Mouse (Mus musculus) midbrain, embryonic 10.5 days (tissue): ENCODE measurements around the gene Phtf1. TPM values are rescaled to one million over a fixed set of nuclear protein-coding genes. Genes with fewer than 3 reads are reported as not detected.

Experiments used
- DNase-seq: peaks from one replicate; pipeline ENCODE4 v3.0.0-alpha.2; 2017; ENCODE audit warnings: low spot score
- H3K27ac ChIP-seq: fragments of 300-500 bp; sonication (generic); replicated peaks from 2 replicates; pipeline ENCODE4 v1.5.1; 2016; ENCODE audit warnings: mild to moderate bottlenecking
- H3K27me3 ChIP-seq: fragments of 300-500 bp; sonication (generic); 2 replicates; pipeline ENCODE4 v1.6.1; 2016; ENCODE audit warnings: low read depth, mild to moderate bottlenecking; ENCODE audit not compliant: poor library complexity, severe bottlenecking
- H3K36me3 ChIP-seq: fragments of 300-500 bp; sonication (generic); 2 replicates; pipeline ENCODE4 v1.6.1; 2016; ENCODE audit warnings: mild to moderate bottlenecking, moderate library complexity
- H3K4me1 ChIP-seq: fragments of 300-500 bp; sonication (generic); 2 replicates; pipeline ENCODE4 v1.6.1; 2016
- H3K4me3 ChIP-seq: fragments of 300-500 bp; sonication (generic); 2 replicates; pipeline ENCODE4 v1.5.1; 2016; ENCODE audit warnings: mild to moderate bottlenecking, moderate library complexity
- H3K9me3 ChIP-seq: fragments of 300-500 bp; sonication (generic); replicated peaks from 2 replicates; pipeline ENCODE4 v1.6.1; 2016; ENCODE audit warnings: mild to moderate bottlenecking
- WGBS: fragments of 180-500 bp; shearing (Covaris S2); methylation state at CpG from one replicate; pipeline ENCODE4 v1.1.7; 2016; 5-methylcytosine and 5-hydroxymethylcytosine counted together
- polyA plus RNA-seq: library from polyadenylated mRNA; unstranded; fragments of >200 nt; fragmentation: Nextera tagmentation; extraction: Ambion mirVana; gene quantifications from 2 replicates; pipeline ENCODE4 v1.2.1, GENCODE M21; 2016

The Phtf1 gene
- polyA plus RNA-seq: 36.1 and 41.4 TPM in 2 replicates

DNA sequence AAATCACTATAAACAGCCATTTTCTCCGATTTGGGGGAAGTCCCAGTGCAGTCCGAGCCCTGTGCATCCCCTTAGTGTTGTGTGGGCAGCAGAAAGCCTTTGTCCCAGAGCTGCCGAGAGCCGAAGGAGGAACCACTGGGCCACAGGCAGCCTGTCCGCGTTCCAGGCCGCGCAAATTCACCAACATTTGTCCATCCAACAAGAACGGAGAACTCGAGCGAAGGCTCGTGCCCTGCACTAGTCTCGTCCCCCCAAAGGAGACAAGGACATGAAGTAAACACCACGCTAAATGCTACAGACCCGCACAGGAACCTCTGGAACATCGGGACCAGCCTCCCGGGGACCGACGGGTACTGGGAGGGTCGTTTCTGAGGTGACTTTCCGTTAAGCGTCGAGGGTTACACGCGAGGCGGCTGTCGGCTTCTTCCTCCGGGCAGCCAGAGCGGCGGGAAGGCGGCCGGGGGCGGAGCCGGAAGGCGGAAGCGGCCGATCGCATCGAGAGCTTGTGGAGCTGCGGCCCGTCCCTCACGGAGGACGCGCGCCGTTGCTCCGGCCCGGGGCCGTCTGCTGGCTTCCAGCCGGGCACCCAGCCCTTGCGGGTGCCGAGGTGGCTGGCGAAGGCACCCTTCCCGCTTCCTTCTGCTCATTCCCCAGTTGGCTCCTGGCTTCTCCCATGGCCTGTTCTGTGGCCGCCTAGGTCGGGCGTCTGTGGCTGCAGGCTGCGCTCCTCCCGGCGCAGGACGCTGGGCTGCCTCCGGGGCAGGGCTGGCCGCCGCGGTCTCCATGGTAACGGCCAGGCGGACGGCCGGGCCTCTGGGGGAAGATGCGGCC is at the start of gene Phtf1:
Gene Phtf1, plus strand, starts transcription at position 250 of the 831 bp plus-strand sequence.
- DNase-seq: peak; percentile 91
- Histone ChIP-seq H3K4me3 (peak within 1 kb of the TSS; percentile 87), H3K9me3 (no peaks in the 10 kb centered on the region), H3K4me1 (peaks cover 32% of the 10 kb centered on the region), H3K36me3 (peaks cover 45% of the 10 kb centered on the region), H3K27ac (peak within 1 kb of the TSS; percentile 98), H3K27me3 (no peaks in the 10 kb centered on the region)
- under 1% methylated on average over 70 of the region's 70 CpGs for WGBS

DNA sequence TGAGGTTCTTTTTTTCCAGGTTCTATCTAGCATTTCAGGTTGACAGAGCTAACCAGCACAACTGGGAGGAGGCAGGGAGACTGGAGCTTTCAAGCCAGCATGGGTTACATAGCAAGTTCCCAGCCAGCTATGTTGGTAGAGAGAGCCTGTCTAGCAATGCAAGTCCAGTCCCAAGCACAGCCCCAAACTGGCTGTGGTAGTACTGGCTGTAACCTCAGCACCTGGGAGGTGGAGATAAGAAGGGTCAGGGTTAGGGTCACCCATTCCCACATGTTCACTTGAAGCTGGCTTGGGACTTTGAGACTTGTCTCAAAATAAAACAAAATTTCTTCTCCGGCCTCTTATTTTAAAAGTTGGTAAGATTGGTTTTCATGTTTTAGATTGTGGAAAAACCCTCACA is 47.8 kb upstream of the Phtf1 start:
- H3K27ac ChIP-seq: no peak overlapping the region
- WGBS: 86% methylated on average over 1 of the region's 1 CpGs
- H3K9me3 ChIP-seq: no peaks in the 10 kb centered on the region
- H3K4me1 ChIP-seq: peaks cover 29% of the 10 kb centered on the region
- DNase-seq: no peak
- no peak overlapping the region for H3K4me3 ChIP-seq
- peaks cover 10% of the 10 kb centered on the region for H3K36me3 ChIP-seq
- no peaks in the 10 kb centered on the region for H3K27me3 ChIP-seq

DNA sequence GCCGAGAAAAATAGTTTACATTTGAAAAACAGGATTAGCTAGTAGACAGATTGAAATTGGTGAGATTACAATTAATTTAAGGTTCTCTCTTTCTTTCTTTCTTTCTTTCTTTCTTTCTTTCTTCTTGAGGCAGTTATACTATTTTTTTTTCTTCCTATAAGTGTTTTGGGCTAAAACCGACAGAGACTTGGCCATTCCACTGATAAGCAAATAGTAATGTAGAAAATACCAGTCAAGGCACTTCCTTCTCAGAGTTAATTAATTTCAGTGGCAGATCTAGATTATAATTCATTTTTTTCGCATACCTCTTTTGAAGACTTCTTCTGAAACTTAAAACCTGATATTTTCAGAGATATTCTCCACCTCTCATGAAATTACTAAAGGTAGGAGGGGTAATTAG is 42.6 kb upstream of the Phtf1 start:
- Histone ChIP-seq H3K9me3 (no peaks in the 10 kb centered on the region), H3K4me1 (peaks cover 8% of the 10 kb centered on the region), H3K36me3 (peaks cover 25% of the 10 kb centered on the region), H3K27ac (no peak overlapping the region), H3K4me3 (no peak overlapping the region), H3K27me3 (no peaks in the 10 kb centered on the region)
- no peak for DNase-seq
- WGBS: 69% methylated on average over 3 of the region's 3 CpGs

DNA sequence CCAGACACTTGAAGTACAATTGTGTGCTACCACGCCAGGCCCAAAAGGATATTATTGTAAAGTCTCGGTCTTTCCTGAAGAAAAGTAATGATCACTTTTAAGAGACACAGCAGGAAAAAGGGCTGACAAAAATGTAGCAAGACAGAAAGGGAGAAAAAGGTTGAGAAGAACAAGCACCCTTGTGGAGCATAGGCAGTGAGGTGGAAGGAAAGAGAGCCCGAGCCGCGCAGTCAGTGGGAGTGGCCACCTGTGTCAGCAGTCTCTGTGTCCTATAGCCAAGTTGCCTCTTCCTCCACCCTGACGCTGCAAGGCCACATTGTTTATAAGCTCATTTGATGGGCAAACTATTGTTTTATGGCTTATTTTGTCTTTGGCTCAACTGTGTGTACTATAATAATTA is 40.4 kb upstream of the Phtf1 start:
- Histone ChIP-seq H3K27me3 (no peaks in the 10 kb centered on the region), H3K4me1 (peaks cover 8% of the 10 kb centered on the region), H3K9me3 (no peaks in the 10 kb centered on the region), H3K36me3 (peaks cover 40% of the 10 kb centered on the region), H3K4me3 (no peak overlapping the region), H3K27ac (no peak overlapping the region)
- DNase-seq: no peak
- WGBS: 69% methylated on average over 6 of the region's 6 CpGs

DNA sequence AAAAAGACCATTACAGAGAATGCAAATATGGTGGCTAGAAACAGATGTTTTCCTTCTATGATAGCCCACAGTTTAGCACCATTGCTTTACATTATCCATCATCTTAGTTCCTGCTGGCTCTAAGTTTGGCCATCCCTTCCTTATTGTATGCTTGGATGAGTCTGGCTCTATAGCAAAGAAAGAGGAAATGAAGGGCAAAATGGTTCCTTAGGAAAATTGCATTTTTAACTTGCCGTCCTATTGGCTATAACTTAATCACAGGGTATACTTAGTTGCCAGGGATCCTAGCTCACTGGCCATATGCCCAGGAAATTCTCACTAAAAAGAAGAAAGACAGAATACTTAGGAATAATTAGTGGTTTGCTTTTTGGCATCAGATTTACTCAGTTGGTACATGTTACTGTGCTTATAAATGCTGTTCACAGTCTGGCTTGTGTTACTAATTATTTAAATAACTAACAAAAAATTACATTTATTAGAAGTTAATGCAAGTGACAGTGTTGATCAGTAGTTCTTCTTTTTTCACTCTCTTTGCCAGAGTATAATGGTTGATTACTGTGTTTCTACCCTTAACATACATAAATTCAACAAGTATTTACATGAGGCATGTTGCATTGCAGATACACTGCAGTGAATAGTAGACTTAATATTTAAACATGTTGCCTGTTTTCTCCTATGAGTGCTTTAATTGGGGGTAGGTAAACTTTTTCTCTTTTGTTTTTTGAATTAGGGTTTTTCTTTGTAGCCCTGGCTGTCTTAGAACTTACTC is 22.9 kb upstream of the Phtf1 start:
- Histone ChIP-seq H3K4me3 (no peak overlapping the region), H3K4me1 (no peaks in the 10 kb centered on the region), H3K27ac (no peak overlapping the region), H3K27me3 (no peaks in the 10 kb centered on the region), H3K9me3 (no peaks in the 10 kb centered on the region), H3K36me3 (peaks cover 14% of the 10 kb centered on the region; the same call in 1 of the 2 replicates)
- WGBS: 100% methylated on average over 1 of the region's 1 CpGs
- DNase-seq: no peak

DNA sequence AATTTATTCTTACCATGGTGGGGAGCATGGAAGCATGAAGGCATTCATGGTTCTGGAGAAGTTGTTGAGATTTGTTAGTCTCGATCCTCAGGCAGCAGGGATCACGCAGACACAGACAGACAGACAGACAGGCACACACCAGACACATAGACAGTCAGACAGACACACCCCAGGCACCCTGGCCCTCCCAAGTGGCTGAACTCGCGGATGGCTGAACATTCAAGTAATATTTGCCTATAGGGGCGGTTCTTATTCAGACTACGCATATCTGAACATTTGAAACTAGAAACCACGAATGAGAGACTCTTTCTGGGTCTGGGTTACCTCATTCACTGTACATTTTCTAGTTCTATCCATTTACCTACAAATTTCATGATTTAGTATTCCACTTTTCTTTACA is 19.2 kb upstream of the Phtf1 start:
- H3K4me1 ChIP-seq: no peaks in the 10 kb centered on the region
- WGBS: 93% methylated on average over 7 of the region's 7 CpGs
- H3K4me3 ChIP-seq: no peak overlapping the region
- no peaks in the 10 kb centered on the region for H3K27me3 ChIP-seq
- no peak for DNase-seq
- H3K27ac ChIP-seq: no peak overlapping the region
- H3K36me3 ChIP-seq: peaks cover 17% of the 10 kb centered on the region; the same call in 1 of the 2 replicates
- H3K9me3 ChIP-seq: no peaks in the 10 kb centered on the region

DNA sequence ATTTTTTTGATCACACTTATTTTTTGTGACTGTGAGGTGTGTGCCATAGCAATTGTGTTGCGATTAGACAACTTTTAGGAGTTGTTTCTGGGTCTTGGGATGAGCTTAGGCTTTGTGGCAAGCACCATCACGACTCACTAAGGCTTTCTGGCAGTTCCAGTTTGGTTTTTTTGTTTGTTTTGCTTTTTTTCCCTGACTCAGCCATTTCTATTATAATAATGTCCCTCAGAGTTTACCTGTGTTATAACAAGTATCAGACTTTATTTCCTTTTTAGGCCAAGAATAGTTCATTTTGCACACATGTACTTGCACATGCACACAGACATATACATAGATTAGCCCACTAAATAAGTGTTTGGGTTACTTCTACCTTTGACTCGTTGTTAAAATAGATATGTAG is 7.3 kb upstream of the Phtf1 start:
- Histone ChIP-seq H3K27me3 (no peaks in the 10 kb centered on the region), H3K4me3 (no peak overlapping the region), H3K36me3 (peaks cover 80% of the 10 kb centered on the region), H3K4me1 (no peaks in the 10 kb centered on the region), H3K9me3 (no peaks in the 10 kb centered on the region), H3K27ac (no peak overlapping the region)
- DNase-seq: no peak
- 96% methylated on average over 3 of the region's 3 CpGs for WGBS

DNA sequence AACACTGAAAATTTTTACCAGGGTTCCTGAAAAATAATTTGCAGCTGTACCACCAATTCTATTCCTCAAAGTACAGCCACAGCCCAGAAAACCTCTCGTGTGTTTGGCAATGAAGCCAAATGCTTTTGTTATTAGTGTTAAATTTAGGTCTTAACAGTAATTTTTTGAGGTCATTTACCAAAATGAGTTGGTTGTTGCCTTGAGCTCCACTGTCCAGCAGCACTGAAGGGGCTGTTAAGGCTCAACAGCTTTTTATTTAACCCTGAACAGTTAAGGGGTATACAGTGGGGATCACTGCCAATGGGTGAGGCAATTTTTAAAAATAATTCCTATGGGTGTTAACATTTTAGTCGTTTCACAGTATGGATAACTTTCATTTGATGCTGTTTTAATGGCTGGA is 679 bp upstream of the Phtf1 start:
- peaks cover 48% of the 10 kb centered on the region for H3K36me3 ChIP-seq
- H3K27me3 ChIP-seq: no peaks in the 10 kb centered on the region
- H3K4me1 ChIP-seq: peaks cover 32% of the 10 kb centered on the region
- WGBS: 38% methylated on average over 2 of the region's 2 CpGs
- H3K4me3 ChIP-seq: peak overlapping the region; percentile 87
- H3K27ac ChIP-seq: peak overlapping the region; percentile 98
- no peak for DNase-seq
- no peaks in the 10 kb centered on the region for H3K9me3 ChIP-seq

DNA sequence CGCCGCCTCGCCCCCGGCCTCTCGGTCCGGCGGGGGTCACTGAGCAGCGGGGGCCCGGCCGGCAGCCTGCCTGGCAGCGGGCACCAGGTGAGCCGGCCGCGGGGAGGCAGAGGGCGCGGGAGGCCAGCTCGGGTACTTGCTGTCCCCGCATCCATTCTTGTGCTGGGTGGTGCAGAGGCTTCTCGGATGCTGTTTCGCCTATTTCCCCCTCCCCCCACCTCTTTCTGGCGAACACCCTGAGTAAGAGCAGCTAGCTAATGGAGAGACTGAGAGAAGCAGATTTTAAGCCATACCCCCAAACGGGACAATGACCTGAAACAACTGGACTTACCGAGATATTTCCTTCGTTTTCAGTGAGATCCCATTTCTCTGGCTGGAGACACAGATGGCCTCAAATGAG is 791 bp downstream of the Phtf1 start:
- H3K27me3 ChIP-seq: no peaks in the 10 kb centered on the region
- H3K9me3 ChIP-seq: no peaks in the 10 kb centered on the region
- peaks cover 32% of the 10 kb centered on the region for H3K4me1 ChIP-seq
- DNase-seq: no peak
- peaks cover 45% of the 10 kb centered on the region for H3K36me3 ChIP-seq
- H3K4me3 ChIP-seq: peak overlapping the region; percentile 87
- WGBS: under 1% methylated on average over 24 of the region's 24 CpGs
- H3K27ac ChIP-seq: peak overlapping the region; percentile 98

DNA sequence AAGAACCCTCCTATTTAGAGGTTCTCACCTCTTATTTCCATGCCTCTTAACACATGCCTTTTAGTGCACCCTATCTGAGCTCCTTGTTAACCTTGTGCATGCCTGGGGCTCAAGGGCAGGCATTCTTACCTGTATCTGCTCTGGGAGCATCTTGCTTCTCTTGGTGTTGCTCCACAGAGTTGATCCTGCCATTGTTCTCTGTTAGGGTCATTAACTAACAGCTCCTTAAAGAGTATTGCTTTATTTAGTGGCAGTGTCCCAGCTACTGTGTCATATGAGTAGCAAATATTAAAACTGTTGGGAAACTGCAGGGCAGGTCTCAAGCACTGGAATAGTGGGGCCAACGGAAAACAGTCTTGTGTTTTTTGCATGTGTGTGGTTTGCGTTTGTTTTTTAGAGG is 3.2 kb downstream of the Phtf1 start:
- DNase-seq: no peak
- peaks cover 44% of the 10 kb centered on the region for H3K36me3 ChIP-seq
- H3K27me3 ChIP-seq: no peaks in the 10 kb centered on the region
- 98% methylated on average over 2 of the region's 2 CpGs for WGBS
- H3K27ac ChIP-seq: no peak overlapping the region
- H3K4me3 ChIP-seq: no peak overlapping the region
- H3K4me1 ChIP-seq: peaks cover 32% of the 10 kb centered on the region
- no peaks in the 10 kb centered on the region for H3K9me3 ChIP-seq

DNA sequence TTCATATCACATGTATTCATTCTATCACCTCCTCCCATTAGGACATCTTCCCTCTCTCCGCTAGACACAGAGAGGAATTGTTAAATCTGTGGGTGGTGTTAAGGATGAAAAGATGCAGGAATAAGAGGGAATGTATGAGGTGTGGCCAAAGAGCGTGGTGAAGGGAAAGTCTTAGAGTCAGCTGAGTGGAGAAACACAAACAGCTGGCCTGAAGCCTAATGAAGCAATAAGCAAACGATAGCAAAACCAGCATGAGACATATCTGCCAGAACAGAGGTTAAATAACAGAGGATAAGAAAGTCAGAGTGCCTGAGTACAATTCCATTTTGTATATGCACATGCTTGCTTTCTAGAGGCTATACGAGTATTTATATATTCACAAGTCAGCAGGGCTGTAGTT is 16.6 kb downstream of the Phtf1 start:
- DNase-seq: no peak
- 80% methylated on average over 4 of the region's 4 CpGs for WGBS
- Histone ChIP-seq H3K27me3 (no peaks in the 10 kb centered on the region), H3K36me3 (peaks cover 86% of the 10 kb centered on the region), H3K9me3 (no peaks in the 10 kb centered on the region), H3K27ac (no peak overlapping the region), H3K4me1 (no peaks in the 10 kb centered on the region), H3K4me3 (no peak overlapping the region)

DNA sequence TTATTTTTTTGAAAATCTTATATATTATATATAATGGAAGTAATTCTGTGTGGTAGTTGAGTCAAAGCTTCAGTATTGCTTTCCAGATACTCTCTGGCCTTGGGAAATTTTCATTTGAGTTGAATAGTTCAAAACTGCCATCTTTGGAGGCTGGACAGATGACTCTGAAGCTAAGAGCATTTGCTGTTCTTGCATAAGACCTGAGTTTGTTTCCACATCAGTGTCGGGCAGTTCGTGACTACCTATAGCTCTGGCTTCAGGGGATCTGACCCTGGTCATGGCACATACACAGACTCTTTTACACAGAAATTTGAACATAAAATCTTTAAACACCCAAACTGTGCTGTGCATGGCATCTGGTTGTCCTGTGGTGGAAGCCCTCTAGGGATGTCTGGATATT is 17.3 kb downstream of the Phtf1 start:
- Histone ChIP-seq H3K4me1 (no peaks in the 10 kb centered on the region), H3K9me3 (no peaks in the 10 kb centered on the region), H3K4me3 (no peak overlapping the region), H3K27ac (no peak overlapping the region), H3K27me3 (no peaks in the 10 kb centered on the region), H3K36me3 (peaks cover 86% of the 10 kb centered on the region)
- no peak for DNase-seq
- 99% methylated on average over 2 of the region's 2 CpGs for WGBS

DNA sequence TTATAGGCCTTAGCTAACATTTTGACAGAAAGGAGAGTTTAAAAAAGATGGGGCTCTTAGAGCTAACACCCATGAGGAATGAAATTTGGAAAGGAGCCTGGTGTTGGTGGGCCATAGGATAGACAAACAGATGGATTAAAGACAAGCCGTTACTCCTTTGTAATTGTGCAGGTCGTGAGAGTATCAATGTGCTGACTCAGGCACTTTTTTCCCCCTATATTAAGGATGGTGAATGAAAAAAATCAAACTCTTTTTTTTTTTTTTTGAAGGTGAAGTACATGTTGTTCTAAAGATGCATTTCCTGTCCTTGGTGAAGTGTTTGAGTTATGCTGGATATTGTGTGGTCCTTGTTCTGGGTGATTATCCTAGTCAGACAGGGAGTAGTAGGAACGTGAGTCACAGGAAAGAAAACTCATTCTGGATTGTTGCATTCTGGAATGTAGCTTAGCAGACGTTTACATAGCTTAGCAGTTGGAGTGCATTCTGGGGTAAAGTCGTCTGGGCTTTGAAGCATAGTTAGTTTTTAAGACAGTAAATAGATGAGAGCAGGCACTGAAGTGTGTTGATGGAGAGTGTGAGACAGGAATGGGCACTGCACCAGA is 20.0 kb downstream of the Phtf1 start:
- no peaks in the 10 kb centered on the region for H3K9me3 ChIP-seq
- H3K27ac ChIP-seq: no peak overlapping the region
- DNase-seq: no peak
- 69% methylated on average over 5 of the region's 5 CpGs for WGBS
- H3K4me3 ChIP-seq: no peak overlapping the region
- H3K36me3 ChIP-seq: peaks cover 89% of the 10 kb centered on the region
- no peaks in the 10 kb centered on the region for H3K27me3 ChIP-seq
- no peaks in the 10 kb centered on the region for H3K4me1 ChIP-seq
